Mouse (Mus musculus) bone marrow, adult 2 months (tissue): ENCODE results near the gene Tbccd1.

Source experiments
- CTCF ChIP-seq: fragments of 200-500 bp; IDR thresholded peaks from 2 replicates; pipeline ENCODE4 v1.5.1; 2011; ENCODE audit warnings: low read length, control low read depth; ENCODE audit not compliant: control insufficient read depth, insufficient read depth
- POLR2A ChIP-seq: fragments of 200-500 bp; IDR thresholded peaks from 2 replicates; pipeline ENCODE4 v1.6.1; 2011; ENCODE audit warnings: low read depth, mild to moderate bottlenecking, control low read depth, low read length, borderline replicate concordance; ENCODE audit not compliant: control insufficient read depth

GRCm38 (mm10) chr16:22852709-22853108 lies 4.8 kb downstream of the Tbccd1 start:
- TF ChIP-seq CTCF, result no peak
- no peak for TF ChIP-seq POLR2A
